Mouse (Mus musculus): Measurements from ENCODE around the gene Gpatch4.
A peak's percentile ranks its signal among the peaks of the same experiment; 100 is the strongest.

Gene Gpatch4

DNA sequence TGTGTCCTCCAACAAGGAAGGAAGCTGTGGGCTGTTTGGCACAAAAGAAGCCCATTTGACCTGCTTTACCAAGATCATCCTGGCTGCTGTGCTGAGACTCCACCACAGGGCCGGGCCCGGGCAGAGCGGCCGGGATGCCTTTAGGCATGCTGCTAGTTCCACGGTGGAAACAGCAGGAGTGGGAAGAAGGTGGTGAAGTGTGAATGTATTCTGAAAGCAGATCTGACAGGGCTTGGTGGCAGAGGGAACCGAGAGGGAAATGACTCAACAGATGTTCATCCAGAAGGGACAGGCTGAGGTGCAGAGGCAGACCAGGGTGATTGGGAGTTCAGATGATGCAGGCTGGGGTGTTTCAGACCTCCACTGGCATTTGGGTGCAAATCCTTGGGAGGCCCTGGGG, 54.8 kb downstream of the Gpatch4 start:
- no peak for DNase-seq

DNA sequence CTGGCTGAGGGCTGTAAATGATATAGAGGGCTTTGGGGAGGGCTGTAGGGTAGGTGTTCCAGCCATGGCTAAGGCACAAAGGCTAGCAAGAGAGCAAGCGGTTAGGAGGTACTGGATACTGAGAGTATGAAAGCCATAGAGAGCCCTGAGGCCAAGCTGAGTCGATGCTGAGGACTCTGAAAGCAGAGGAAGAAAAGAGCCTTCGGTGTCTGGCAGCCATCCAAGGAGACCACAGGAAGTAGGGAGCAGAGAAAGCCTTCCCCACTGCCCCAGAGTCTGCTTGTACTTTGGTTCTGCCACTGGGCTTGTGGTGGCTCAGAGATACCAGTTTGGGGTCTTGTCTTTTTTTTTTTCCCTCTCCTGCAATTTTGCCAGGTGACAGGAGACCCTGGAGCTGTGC, 57.3 kb downstream of the Gpatch4 start:
- peak in 1 of 2 experiments; percentile 56 for DNase-seq

DNA sequence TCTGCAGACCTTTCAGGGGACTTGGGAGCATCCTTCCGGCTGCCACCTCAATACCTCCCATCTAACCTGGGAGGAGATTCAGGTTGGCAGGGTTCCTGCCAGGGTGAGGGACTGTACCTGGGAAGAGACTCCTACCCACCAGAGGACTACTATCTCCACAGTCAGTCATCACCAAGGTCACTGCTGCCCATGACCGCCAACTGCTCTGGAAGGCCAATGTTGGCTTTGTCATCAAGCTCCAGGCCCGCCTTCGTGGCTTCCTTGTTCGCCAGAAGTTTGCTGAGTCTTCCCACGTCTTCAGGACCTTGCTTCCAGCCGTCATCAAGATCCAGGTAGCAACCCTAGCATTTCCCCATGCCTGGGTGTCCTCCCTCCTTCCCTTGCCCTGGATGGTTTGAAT, 58.8 kb downstream of the Gpatch4 start:
- DNase-seq: no peak

DNA sequence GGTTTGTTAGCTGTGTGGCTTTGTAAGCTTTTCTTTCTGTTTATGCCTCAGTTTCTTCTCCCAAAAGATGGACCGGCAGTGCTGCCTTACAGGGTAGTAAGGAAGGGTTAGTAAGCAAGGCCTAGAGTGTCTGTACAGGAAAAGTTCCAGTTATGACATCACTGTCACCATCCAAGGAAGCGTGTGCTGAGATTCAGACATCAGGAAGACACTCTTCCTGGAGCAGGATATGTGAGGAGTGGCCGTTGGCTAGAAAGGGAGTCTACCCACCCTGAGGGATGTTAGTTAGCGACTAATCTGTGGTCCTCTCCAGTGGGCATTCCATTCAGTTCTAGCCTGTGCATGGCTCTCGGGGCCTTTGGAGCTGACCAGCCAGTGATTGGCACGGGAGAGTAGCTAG, 59.3 kb downstream of the Gpatch4 start:
- no peak for DNase-seq

DNA sequence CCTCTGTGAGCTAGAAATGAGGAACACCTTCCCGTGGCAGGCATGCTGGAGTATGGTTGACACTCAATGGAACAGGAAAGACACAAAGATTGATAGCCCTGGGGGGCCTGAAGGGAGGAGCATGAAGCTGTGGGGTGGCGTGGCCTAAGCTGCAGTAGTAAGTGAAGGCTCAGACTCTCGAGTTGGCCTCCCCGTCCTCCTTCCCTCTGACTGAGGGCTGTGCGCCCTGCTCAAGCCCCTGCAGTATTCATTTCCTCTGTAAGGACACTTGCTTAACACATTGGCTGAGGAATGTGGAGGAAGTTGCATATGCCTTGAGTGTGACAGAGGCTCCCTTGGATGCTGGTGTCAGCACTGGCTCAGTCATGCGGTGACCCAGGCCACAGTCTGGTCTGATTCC, 59.7 kb downstream of the Gpatch4 start:
- no peak for DNase-seq

All from cerebellum, postnatal 14 days (tissue).